Mouse (Mus musculus) lung, embryonic 14.5 days (tissue): Measurements from ENCODE around the gene Gm21983. TPM values are rescaled to one million over a fixed set of nuclear protein-coding genes. Genes with fewer than 3 reads are reported as not detected.
A peak's percentile ranks its signal among the peaks of the same experiment; 100 is the strongest.

Experiments
- ATAC-seq: fragments of 200-750 bp; cut with Nextera tagmentation; 2 replicates; pipeline ENCODE4 v1.8.0; 2017; ENCODE audit warnings: mild to moderate bottlenecking, moderate TSS enrichment, moderate library complexity; ENCODE audit not compliant: insufficient read depth
- DNase-seq: peaks from one replicate; pipeline ENCODE4 v3.0.0-alpha.2; 2015
- H3K27ac ChIP-seq: fragments of 300-500 bp; sonication (generic); 2 replicates; pipeline ENCODE4 v1.5.1; 2014; ENCODE audit warnings: low read depth, mild to moderate bottlenecking, moderate library complexity
- H3K27me3 ChIP-seq: fragments of 300-500 bp; sonication (generic); 2 replicates; pipeline ENCODE4 v1.6.1; 2014; ENCODE audit warnings: low read length, control low read depth; ENCODE audit not compliant: insufficient read depth
- H3K36me3 ChIP-seq: fragments of 300-500 bp; sonication (generic); 2 replicates; pipeline ENCODE4 v1.6.1; 2014; ENCODE audit warnings: control low read depth; ENCODE audit not compliant: insufficient read depth
- H3K4me1 ChIP-seq: fragments of 300-500 bp; sonication (generic); 2 replicates; pipeline ENCODE4 v1.6.1; 2014; ENCODE audit warnings: antibody characterized with exemption, control low read depth; ENCODE audit not compliant: insufficient read depth
- H3K4me2 ChIP-seq: fragments of 300-500 bp; sonication (generic); 2 replicates; pipeline ENCODE4 v1.6.1; 2014; ENCODE audit warnings: mild to moderate bottlenecking
- H3K4me3 ChIP-seq: fragments of 300-500 bp; sonication (generic); 2 replicates; pipeline ENCODE4 v1.5.1; 2014; ENCODE audit warnings: low read depth, low read length
- H3K9ac ChIP-seq: fragments of 300-500 bp; sonication (generic); 2 replicates; pipeline ENCODE4 v1.6.1; 2014
- H3K9me3 ChIP-seq: fragments of 300-500 bp; sonication (generic); 2 replicates; pipeline ENCODE4 v1.6.1; 2016; ENCODE audit warnings: low read depth, low read length, control low read depth
- CTCF ChIP-seq: IDR thresholded peaks from 2 replicates; pipeline ENCODE4 v1.5.1; 2016; ENCODE audit warnings: antibody characterized with exemption, low read depth
- WGBS: fragments of 180-500 bp; shearing (Covaris S2); extraction: QIAGEN DNeasy Blood & Tissue Kit; methylation state at CpG from one replicate; pipeline ENCODE4 v1.1.7; 2014; 5-methylcytosine and 5-hydroxymethylcytosine counted together
- polyA plus RNA-seq: library from polyadenylated mRNA; unstranded; fragments of >200 nt; fragmentation: Nextera tagmentation; extraction: Ambion mirVana; gene quantifications from 2 replicates; pipeline ENCODE4 v1.2.1, GENCODE M21; 2014

Gm21983 gene
- 0.55 and 1.5 TPM in 2 replicates for polyA plus RNA-seq

- H3K36me3 ChIP-seq, result peaks cover 33% of the 10 kb centered on the region
- ATAC-seq (peak; percentile 4; the same call in 1 of the 2 replicates), DNase-seq (peak; percentile 76)
- no peaks in the 10 kb centered on the region for H3K27me3 ChIP-seq
- no peaks in the 10 kb centered on the region for H3K9me3 ChIP-seq
- H3K9ac ChIP-seq, result peak within 1 kb of the TSS; percentile 36
- TF ChIP-seq CTCF, result no peak
- H3K27ac ChIP-seq, result peak within 1 kb of the TSS; percentile 92
- H3K4me3 ChIP-seq, result peak within 1 kb of the TSS; percentile 61
- WGBS, result 46% methylated on average over 14 of the region's 14 CpGs
- peaks cover 9% of the 10 kb centered on the region for H3K4me1 ChIP-seq
- H3K4me2 ChIP-seq, result peak within 1 kb of the TSS; percentile 67
Observed at GRCm38 (mm10) chr7:27180837-27181695, at the start of gene Gm21983, which contains the start of gene Mia. Gene Gm21983, minus strand, starts transcription at chr7:27181086. Gene Mia, minus strand, starts transcription at chr7:27181157.

GRCm38 (mm10) chr7:27228865-27229264 is 48.0 kb upstream of the Gm21983 start:
- ATAC-seq, result no peak
- H3K36me3 ChIP-seq, result no peaks in the 10 kb centered on the region
- no peak for DNase-seq
- peaks cover 17% of the 10 kb centered on the region; the same call in 1 of the 2 replicates for H3K4me1 ChIP-seq
- H3K27ac ChIP-seq, result peak overlapping the region; percentile 91
- peak overlapping the region; percentile 76 for H3K4me2 ChIP-seq
- WGBS, result 13% methylated on average over 6 of the region's 6 CpGs
- no peaks in the 10 kb centered on the region for H3K27me3 ChIP-seq
- peak overlapping the region; percentile 76 for H3K4me3 ChIP-seq
- TF ChIP-seq CTCF, result no peak
- H3K9ac ChIP-seq, result peak overlapping the region; percentile 76
- H3K9me3 ChIP-seq, result no peaks in the 10 kb centered on the region

- H3K9ac ChIP-seq, result peak within 1 kb of the TSS; percentile 76
- peak within 1 kb of the TSS; percentile 91 for H3K27ac ChIP-seq
- peaks cover 17% of the 10 kb centered on the region; the same call in 1 of the 2 replicates for H3K4me1 ChIP-seq
- no peaks in the 10 kb centered on the region for H3K36me3 ChIP-seq
- H3K4me2 ChIP-seq, result peak within 1 kb of the TSS; percentile 76
- ATAC-seq (peak; percentile 81), DNase-seq (peak; percentile 98)
- peak; percentile 23; the same call in 1 of the 2 replicates for TF ChIP-seq CTCF
- no peaks in the 10 kb centered on the region for H3K27me3 ChIP-seq
- H3K9me3 ChIP-seq, result no peaks in the 10 kb centered on the region
- under 1% methylated on average over 48 of the region's 49 CpGs for WGBS
- H3K4me3 ChIP-seq, result peak within 1 kb of the TSS; percentile 76
Observed at GRCm38 (mm10) chr7:27228281-27228821, 47.5 kb upstream of the Gm21983 start, which contains the start of gene Itpkc. Gene Itpkc, minus strand, starts transcription at chr7:27228661.

- no peaks in the 10 kb centered on the region for H3K9me3 ChIP-seq
- no peak for TF ChIP-seq CTCF
- peak overlapping the region; percentile 76 for H3K9ac ChIP-seq
- peak; percentile 1; the same call in 1 of the 2 replicates for ATAC-seq
- H3K4me3 ChIP-seq, result peak overlapping the region; percentile 76
- peaks cover 17% of the 10 kb centered on the region; the same call in 1 of the 2 replicates for H3K4me1 ChIP-seq
- H3K27me3 ChIP-seq, result no peaks in the 10 kb centered on the region
- H3K4me2 ChIP-seq, result peak overlapping the region; percentile 76
- H3K36me3 ChIP-seq, result 0 out of 2 replicates have a peak, but pooled peaks cover 1% of the 10 kb centered on the region
- peak overlapping the region; percentile 91; the same call in 1 of the 2 replicates for H3K27ac ChIP-seq
- peak; percentile 24 for DNase-seq
- WGBS, result under 1% methylated on average over 10 of the region's 10 CpGs
Observed at GRCm38 (mm10) chr7:27227676-27228075, 46.8 kb upstream of the Gm21983 start.

- no peak overlapping the region for H3K27ac ChIP-seq
- H3K27me3 ChIP-seq, result no peaks in the 10 kb centered on the region
- H3K4me1 ChIP-seq, result peaks cover 17% of the 10 kb centered on the region; the same call in 1 of the 2 replicates
- ATAC-seq (no peak), DNase-seq (no peak)
- no peak for TF ChIP-seq CTCF
- no peaks in the 10 kb centered on the region for H3K9me3 ChIP-seq
- H3K4me3 ChIP-seq, result peak overlapping the region; percentile 76
- peak overlapping the region; percentile 76 for H3K4me2 ChIP-seq
- 0 out of 2 replicates have a peak, but pooled peaks cover 5% of the 10 kb centered on the region for H3K36me3 ChIP-seq
- WGBS, result 26% methylated on average over 9 of the region's 9 CpGs
- peak overlapping the region; percentile 76 for H3K9ac ChIP-seq
Observed at GRCm38 (mm10) chr7:27227276-27227675, 46.4 kb upstream of the Gm21983 start.

- Histone ChIP-seq H3K4me3 (no peak overlapping the region), H3K9ac (peak overlapping the region; percentile 36), H3K36me3 (0 out of 2 replicates have a peak, but pooled peaks cover 11% of the 10 kb centered on the region), H3K4me1 (peaks cover 17% of the 10 kb centered on the region; the same call in 1 of the 2 replicates), H3K9me3 (no peaks in the 10 kb centered on the region), H3K27me3 (no peaks in the 10 kb centered on the region), H3K27ac (no peak overlapping the region), H3K4me2 (peak overlapping the region; percentile 76; the same call in 1 of the 2 replicates)
- no peak for TF ChIP-seq CTCF
- no peak for DNase-seq
- WGBS, result 60% methylated on average over 11 of the region's 11 CpGs
- no peak for ATAC-seq
Observed at GRCm38 (mm10) chr7:27224877-27225575, 44.1 kb upstream of the Gm21983 start.
